9 mouse cellular contexts compared by ENCODE assay signal in the genomic region with DNA sequence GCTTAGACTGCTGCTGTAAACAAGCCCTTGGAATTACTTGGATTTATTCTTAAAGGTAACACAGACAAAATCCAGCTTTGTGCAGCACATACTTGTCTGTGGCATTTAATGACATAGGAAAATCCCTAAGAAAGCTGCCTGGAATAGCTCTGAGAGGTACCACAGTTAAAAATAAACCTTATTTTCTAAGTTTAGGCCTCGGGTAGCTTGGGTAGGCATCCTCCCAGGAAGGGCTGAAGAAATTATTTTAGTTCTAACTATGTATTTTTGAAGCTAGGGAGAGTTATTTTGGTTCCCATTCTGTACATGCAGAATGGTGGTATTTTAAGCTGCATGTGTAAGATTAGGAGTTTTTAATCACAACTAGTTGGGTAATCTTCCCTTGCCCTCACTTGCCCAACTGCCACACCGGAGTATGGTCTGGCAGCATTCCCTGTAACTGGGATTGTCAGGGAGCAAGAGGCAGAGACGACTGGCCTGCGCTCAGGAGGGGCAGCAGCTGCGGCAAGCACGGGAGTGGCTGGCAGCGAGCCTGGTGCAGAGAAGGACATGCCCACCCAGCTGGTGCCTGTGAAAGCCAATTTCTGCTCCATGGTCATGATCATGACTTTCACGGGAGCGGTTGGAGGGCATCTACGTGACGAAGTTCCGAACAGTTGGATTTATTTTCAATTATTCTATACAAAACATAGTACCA.
DNase-seq lines count a peak whose midpoint lies in the region; ATAC-seq lines count a peak whose summit lies in the region.
"Had no signal": no experiment of that assay in that cellular context is flagged by ENCODE, and none has a peak within 500 bp of the region (broad histone marks: within the 10 kb centered on the region; RNA-seq: fewer than 3 reads in every experiment).

No protein-coding gene starts in this region.

- no peaks in the 10 kb centered on the region for H3K36me3 ChIP-seq in hindbrain, embryonic 13.5 days
- H3K36me3 ChIP-seq in hindbrain, embryonic 11.5 days (ENCODE audit: control insufficient read depth, insufficient read depth, low read length), result no peaks in the 10 kb centered on the region
- H3K36me3 ChIP-seq in heart, embryonic 16.5 days (ENCODE audit: control insufficient read depth, insufficient read depth), result no peaks in the 10 kb centered on the region
- no peaks in the 10 kb centered on the region for H3K36me3 ChIP-seq in limb, embryonic 15.5 days
- H3K36me3 ChIP-seq: liver, embryonic 15.5 days had no signal

- 59% methylated on average over 12 of the region's 12 CpGs for WGBS in hindbrain, embryonic 13.5 days
- 89% methylated on average over 12 of the region's 12 CpGs for WGBS in hindbrain, embryonic 11.5 days
- 47% methylated on average over 12 of the region's 12 CpGs for WGBS in heart, embryonic 16.5 days
- 67% methylated on average over 12 of the region's 12 CpGs for WGBS in limb, embryonic 15.5 days

- H3K27me3 ChIP-seq in hindbrain, embryonic 13.5 days, result no peaks in the 10 kb centered on the region
- H3K27me3 ChIP-seq in hindbrain, embryonic 11.5 days (ENCODE audit: control insufficient read depth, insufficient read depth, low read length), result no peaks in the 10 kb centered on the region
- H3K27me3 ChIP-seq in heart, embryonic 16.5 days (ENCODE audit: control insufficient read depth, insufficient read depth, low read length), result no peaks in the 10 kb centered on the region
- no peaks in the 10 kb centered on the region for H3K27me3 ChIP-seq in limb, embryonic 15.5 days
- H3K27me3 ChIP-seq: liver, embryonic 15.5 days had no signal

- peaks cover 3% of the 10 kb centered on the region for H3K4me1 ChIP-seq in hindbrain, embryonic 13.5 days (replicated peaks)
- no peaks in the 10 kb centered on the region for H3K4me1 ChIP-seq in hindbrain, embryonic 11.5 days (replicated peaks; ENCODE audit: control insufficient read depth, insufficient read depth, low read length)
- H3K4me1 ChIP-seq in heart, embryonic 16.5 days (ENCODE audit: control insufficient read depth, insufficient read depth, low read length), result peaks cover 12% of the 10 kb centered on the region
- H3K4me1 ChIP-seq in limb, embryonic 15.5 days, result no peaks in the 10 kb centered on the region
- H3K4me1 ChIP-seq: liver, embryonic 15.5 days had no signal

- no peak for DNase-seq in hindbrain, embryonic 11.5 days (ENCODE audit: low spot score)
- DNase-seq in cerebellum, adult 9-10 months, result peak; percentile 88
- no peak for DNase-seq in urinary bladder, adult 18-20 months (ENCODE audit: low spot score in 2 of 2)
- no peak for DNase-seq in urinary bladder, postnatal 14 days (ENCODE audit: low spot score)
- no peak for DNase-seq in thymus, postnatal 0 days (ENCODE audit: low spot score)

- ATAC-seq in hindbrain, embryonic 13.5 days (ENCODE audit: low FRiP score), result no peak
- no peak for ATAC-seq in hindbrain, embryonic 11.5 days (ENCODE audit: low FRiP score)
- peak; percentile 90 for ATAC-seq in heart, embryonic 16.5 days (replicated peaks; ENCODE audit: extremely low read depth, insufficient read depth, low FRiP score)
- ATAC-seq in limb, embryonic 15.5 days (ENCODE audit: insufficient number of reproducible peaks, low FRiP score, low TSS enrichment, low read depth), result 0 out of 2 replicates have a peak, but pooled peaks have one; percentile 40

- H3K27ac ChIP-seq in hindbrain, embryonic 13.5 days, result peak overlapping the region; percentile 37; the same call in 1 of the 2 replicates
- no peak overlapping the region for H3K27ac ChIP-seq in hindbrain, embryonic 11.5 days (ENCODE audit: low read depth, low read length)
- peak overlapping the region; percentile 89 for H3K27ac ChIP-seq in heart, embryonic 16.5 days (ENCODE audit: low read length)
- 0 out of 2 replicates have a peak overlapping the region, but pooled peaks have one; percentile 11 for H3K27ac ChIP-seq in limb, embryonic 15.5 days
- H3K27ac ChIP-seq: liver, embryonic 15.5 days had no signal

- no peak overlapping the region for H3K9ac ChIP-seq in hindbrain, embryonic 13.5 days
- H3K9ac ChIP-seq in hindbrain, embryonic 11.5 days (ENCODE audit: low read depth, low read length), result no peak overlapping the region
- no peak overlapping the region for H3K9ac ChIP-seq in heart, embryonic 16.5 days (ENCODE audit: low read length)
- H3K9ac ChIP-seq in limb, embryonic 15.5 days, result no peak overlapping the region
- H3K9ac ChIP-seq: liver, embryonic 15.5 days had no signal

- H3K4me3 ChIP-seq in hindbrain, embryonic 13.5 days, result no peak overlapping the region
- H3K4me3 ChIP-seq in hindbrain, embryonic 11.5 days (ENCODE audit: low read depth, low read length), result no peak overlapping the region
- no peak overlapping the region for H3K4me3 ChIP-seq in heart, embryonic 16.5 days (ENCODE audit: low read length)
- no peak overlapping the region for H3K4me3 ChIP-seq in limb, embryonic 15.5 days
- H3K4me3 ChIP-seq: liver, embryonic 15.5 days had no signal

- peaks cover 13% of the 10 kb centered on the region; the same call in 1 of the 2 replicates for H3K9me3 ChIP-seq in hindbrain, embryonic 13.5 days
- H3K9me3 ChIP-seq in hindbrain, embryonic 11.5 days (ENCODE audit: control insufficient read depth, low read length), result no peaks in the 10 kb centered on the region
- H3K9me3 ChIP-seq in heart, embryonic 16.5 days (replicated peaks; ENCODE audit: control insufficient read depth, low read length), result peaks cover 8% of the 10 kb centered on the region
- no peaks in the 10 kb centered on the region for H3K9me3 ChIP-seq in limb, embryonic 15.5 days
- H3K9me3 ChIP-seq: liver, embryonic 15.5 days had no signal

- no peak overlapping the region for H3K4me2 ChIP-seq in hindbrain, embryonic 13.5 days
- H3K4me2 ChIP-seq in hindbrain, embryonic 11.5 days (replicated peaks; ENCODE audit: low read depth, low read length), result no peak overlapping the region
- peak overlapping the region; percentile 3 for H3K4me2 ChIP-seq in heart, embryonic 16.5 days (ENCODE audit: low read depth, low read length)
- H3K4me2 ChIP-seq in limb, embryonic 15.5 days, result no peak overlapping the region
- H3K4me2 ChIP-seq: liver, embryonic 15.5 days had no signal

Comparison
In these comparisons a context has a peak if more than half of its experiments do, and no peak if none do; other contexts are left out.
1. ATAC-seq: peak in heart, embryonic 16.5 days (single experiment) and limb, embryonic 15.5 days (single experiment); none in hindbrain, embryonic 13.5 days (single experiment) and hindbrain, embryonic 11.5 days (single experiment).